Mouse (Mus musculus): ENCODE measurements around the gene Fbln1.

Gene Fbln1

DNA sequence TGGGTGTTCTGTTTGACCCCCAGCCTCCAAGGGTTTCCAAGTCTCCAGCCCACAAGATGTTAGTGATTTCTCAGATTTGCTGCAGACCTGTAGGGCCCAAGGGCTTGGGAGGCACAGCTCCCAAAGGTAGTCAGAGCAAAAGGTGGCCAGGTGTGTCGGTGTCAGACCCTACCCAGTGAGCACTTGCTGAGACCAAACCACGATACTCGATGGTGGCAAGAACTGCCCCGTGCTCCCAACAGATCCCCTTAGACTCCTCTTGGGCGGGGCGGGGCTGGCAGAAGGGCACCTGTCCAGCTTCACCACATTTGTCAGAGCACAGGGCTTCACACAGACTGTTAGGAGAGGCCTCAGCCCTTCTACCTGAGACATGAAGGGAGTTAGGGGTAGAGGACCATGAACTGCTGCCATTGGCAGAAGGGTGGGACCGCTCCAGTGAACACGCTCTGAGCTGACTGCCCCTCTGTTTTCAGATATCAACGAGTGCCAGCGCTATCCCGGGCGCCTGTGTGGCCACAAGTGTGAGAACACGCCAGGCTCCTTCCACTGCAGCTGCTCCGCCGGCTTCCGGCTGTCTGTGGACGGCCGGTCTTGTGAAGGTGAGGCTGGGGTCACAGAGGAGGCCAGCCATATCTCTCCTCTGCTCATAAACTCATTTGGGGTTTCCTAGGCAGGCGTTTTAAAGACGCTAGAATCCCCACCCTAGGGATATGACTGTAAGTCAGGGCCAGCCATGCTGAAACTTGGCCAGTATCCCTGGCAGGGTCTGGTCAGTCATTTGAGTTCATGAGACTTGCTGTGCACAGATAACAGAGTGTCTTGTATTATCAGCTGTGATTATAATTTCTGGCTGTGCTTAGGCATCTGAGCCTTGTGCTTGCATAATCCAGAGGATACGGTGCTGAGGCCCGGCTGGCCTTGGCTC lies 33.3 kb downstream of the Fbln1 start:
- no peak for DNase-seq (ENCODE audit: low read depth, low spot score)

DNA sequence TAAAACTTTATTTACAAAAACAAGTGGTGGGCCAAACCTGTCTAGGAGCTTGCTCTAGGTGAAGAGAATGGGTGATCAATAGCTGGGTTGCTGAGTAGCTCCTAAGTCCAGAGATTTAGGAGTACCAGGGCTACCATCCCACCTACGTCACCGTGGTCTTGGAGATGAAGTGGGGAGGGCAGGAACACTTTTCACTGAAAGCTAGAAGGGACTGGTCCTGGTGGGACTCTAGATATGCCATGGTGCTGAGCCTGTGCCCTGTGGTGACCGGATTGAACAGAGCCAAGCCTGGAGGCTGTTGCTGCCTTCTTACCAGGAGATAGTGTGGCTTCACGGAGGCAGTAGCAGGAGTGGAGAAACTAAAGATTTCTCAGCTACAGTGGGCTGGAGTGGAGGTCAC lies 34.3 kb downstream of the Fbln1 start:
- no peak for DNase-seq (ENCODE audit: low read depth, low spot score)

DNA sequence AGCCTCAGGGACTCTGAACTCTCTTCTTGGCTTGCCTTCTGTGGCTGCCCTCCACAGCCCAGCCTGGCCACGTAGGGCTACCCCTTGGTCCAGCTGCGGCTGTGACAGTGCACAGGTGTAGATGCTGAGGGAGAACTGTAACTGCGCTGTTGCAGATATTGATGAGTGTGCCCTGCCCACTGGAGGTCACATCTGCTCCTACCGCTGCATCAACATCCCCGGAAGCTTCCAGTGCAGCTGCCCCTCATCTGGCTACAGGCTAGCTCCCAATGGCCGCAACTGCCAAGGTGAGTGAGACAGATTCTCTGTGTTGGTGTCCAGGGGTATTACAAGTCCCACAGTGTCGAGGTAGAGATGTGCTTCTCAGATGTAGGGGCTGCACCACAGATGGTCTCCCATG lies 36.1 kb downstream of the Fbln1 start:
- DNase-seq (ENCODE audit: low read depth, low spot score) = no peak

DNA sequence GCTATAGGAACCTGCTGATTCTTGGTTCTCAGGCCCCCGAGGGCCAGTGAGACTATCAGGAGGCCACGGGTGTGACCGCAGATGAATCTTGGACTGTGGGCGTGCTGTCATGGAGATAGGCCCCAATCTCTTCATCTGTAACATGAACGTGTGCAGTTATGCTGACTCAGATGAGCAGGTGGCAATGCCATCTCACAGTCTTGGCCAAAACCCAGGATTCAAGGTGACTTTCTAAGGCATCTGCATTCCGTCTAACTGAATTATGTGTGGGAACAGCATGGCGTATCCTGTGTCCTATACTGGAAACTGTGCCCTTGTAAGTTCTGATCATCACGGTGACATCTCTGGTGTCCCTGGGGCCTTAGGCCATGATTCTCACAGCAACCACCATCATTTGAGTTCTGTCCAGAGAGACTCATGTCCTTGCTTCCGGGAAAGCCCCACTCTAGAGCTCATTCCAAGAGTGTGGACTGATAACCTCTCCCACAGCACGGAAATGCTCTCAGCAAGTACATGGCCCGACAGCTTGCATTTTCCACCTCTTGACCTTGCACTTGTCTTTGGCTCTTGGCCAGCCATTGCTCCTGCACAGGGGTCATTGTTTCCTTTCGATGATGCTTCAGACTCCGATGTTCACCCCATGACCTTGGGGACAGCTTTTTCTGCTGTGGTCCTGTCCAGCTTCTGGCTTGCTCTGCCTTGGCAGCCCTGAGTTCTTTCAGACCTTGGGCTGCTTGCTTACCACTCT lies 38.8 kb downstream of the Fbln1 start:
- DNase-seq (ENCODE audit: low read depth, low spot score) = no peak

DNA sequence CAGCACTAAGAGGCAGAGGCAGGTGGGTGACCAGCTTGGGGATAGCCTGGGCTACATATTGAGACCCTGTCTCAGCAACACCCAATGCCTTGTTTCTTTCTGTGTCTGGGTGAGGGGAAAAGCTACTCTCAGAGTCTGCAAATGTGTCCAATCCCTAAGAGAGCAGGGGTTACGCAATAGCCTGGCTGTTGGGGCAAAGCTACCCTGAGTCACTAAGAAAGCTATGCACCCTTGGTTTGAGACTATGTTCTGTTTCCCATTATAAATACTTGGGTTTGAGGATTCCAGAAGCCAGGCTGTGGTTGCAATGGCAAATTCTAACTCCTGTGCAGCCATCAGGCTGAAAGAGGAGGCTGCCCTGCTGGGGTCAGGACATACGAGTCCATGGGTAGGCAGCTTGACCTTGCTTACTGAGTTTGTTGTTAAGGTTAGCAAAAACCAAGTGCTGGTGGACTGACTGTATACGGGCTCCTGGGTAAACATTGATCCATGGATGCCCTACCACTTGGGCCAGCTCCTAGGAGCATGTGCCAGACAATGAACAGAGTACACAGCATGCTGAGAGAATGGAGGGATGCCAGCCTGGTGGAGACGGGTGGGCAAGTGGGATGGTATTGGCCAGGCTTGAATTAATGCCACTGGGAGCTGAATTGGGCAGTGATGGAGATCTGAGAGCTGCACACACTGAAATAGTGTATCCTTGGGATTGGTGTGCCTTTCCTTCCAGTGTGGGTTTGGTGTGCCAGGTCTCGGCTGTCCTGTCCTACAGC lies 39.7 kb downstream of the Fbln1 start:
- DNase-seq (ENCODE audit: low read depth, low spot score) = no peak

DNA sequence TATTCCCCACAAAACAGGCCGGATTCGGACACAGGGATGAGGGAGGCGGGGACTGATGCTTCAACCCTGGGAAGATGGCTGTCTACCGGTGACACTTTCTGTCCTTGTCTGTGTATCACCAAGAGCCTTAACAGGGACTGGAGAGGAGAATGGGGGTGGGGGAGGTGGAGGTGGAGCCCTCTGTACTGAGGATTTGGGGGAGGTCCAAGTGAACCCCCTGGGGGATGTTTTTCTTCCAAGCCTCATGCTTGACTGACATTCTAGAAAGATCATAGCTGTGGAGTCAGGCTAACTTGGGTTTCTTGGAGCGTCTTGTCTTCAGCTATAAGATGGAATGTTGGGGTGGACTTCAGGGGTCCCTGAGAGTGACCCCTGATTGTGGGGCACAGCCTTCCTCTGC lies 40.3 kb downstream of the Fbln1 start:
- no peak for DNase-seq (ENCODE audit: low read depth, low spot score)

DNA sequence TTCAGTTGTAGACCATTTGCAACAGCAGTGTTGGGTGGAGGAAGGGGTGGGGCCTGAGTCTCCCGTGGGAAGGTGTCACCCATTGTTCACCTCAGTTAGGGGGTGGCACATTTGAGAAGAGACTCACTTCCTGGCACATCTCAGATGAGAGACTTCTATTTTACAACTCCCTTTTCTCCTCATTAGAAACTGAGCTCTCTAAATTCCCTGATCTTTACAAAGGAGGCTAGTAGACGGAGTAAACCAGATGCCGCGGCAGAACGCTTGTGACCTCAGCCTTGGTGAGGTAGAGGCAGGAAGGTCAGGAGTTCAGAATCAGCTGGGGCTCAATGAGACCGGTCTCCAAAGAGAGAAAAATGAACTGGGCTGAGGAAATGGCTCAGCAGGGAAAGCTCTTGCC lies 41.2 kb downstream of the Fbln1 start:
- DNase-seq (ENCODE audit: low read depth, low spot score) = no peak

DNA sequence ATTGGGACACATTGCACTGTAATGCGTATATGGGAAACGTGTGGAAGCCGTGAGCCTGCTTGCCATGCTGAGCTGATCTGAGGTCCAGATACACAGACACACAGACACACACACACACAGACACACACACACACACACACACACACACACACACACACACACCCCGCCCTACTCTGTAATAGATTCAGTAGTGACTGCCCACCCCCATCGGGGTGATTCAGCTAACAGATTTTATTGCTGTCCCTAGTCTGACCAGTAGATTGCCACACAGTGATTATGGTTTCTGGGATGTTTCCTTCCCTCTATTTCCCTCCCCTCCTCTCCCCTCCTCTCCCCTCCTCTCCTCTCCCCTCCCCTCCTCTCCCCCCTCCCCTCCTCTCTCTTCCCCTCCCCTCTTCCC lies 42.6 kb downstream of the Fbln1 start:
- no peak for DNase-seq (ENCODE audit: low read depth, low spot score)

DNA sequence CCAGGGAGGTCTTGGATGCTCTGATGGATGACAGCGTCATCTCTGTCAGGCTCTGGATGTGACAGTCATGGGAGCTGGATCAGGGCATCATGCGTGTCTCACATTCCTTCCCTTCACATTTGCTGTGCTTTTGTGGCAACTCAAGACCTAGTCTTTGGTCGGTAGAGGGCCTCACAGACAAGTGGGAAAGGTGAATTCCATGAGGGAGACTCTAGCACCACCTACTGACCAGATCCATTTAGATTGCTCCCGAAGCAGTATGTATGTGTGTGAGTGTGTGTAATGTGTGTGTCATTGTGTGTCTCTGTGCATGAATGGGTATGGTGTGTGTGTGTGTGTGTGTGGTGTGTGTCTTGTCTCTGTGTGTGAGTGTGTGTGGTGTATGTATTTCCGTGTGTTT lies 43.5 kb downstream of the Fbln1 start:
- DNase-seq (ENCODE audit: low read depth, low spot score) = peak; percentile 64

DNA sequence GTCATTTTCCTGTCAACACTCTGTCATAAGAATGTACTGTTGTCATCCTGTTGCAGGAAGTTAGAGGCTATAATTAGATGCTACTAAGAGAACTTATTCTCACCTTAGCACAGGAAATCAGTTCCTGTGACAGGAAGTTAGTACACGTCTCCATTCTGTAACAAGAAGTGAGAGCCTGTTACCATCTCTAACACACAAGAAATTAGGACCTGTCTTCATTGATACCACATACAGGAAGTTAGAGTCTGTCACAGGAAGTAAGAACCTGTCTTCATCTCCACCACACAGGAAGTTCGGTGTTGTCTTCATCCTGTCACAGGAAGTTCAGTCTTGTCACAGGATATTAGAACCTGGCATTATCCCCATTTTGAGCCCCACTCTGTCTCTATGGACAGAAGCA lies 44.7 kb downstream of the Fbln1 start:
- no peak for DNase-seq (ENCODE audit: low read depth, low spot score)

DNA sequence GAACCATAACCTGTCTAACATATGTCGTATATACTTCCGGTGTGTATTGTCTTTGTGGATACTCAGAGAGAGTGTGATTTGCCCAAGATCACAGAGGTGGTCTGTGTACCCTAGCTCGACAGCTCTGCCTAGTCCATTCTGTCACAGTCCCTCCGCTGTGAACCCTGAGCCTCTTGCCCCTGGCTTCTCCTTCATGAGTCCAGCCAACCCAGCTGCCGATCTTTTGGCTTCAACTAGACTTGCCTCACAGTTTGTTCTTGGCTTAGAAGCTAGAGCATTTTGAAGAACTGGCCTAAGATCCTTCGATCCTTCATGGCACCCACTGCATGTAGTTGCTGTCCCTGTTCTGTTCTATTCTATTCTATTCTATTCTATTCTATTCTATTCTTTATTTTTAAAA lies 46.7 kb downstream of the Fbln1 start:
- no peak for DNase-seq (ENCODE audit: low read depth, low spot score)

DNA sequence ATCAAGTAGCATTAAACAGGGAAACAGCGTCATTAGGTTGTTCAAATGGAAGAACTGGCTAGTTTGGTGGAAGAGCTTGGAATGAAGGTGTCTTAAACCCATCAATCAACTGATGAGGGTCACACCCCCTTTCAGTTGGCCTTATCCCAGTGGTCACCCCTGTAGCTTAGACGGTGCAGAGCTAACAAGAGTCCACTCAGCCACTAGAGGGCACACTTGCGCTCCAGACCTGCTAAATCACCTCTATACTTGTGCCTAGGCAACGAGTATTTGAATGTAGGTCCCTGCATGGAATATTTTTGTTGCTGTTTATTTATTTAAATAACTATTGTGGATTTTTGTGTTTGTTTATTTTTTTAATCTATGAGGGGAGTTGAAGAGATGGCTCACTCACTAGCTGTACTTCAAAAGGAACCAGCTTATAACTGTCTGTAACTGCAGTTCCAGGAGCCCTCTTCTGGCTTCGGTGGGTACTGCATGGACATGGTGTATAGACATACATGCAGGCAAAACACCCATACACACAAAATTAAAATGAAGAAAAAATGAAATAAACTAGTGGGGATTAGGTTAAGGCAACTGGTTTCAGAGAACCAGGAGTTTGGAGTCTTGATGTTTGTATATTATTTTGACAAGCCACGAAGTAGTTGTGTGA lies 52.2 kb downstream of the Fbln1 start:
- peak; percentile 51 for DNase-seq (ENCODE audit: low read depth, low spot score)

DNA sequence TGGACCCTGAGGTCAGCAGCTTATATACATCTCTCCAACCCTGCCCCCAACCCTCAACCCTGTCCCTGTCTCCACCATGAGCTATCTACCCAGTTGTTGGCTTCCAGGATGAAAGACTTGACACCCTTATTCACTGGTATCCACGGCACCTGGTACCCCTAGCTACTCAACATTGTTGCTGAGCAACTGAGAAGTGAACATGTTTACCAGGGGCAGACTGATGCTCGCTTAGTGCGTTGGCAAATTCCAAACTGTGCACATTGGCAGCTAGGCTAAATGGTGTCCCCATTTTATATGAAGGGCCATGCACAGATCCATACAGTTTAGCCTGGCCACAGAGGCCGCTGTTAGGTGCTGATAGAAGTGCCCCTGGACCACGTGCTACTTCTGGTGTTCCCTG lies 57.1 kb downstream of the Fbln1 start:
- DNase-seq (ENCODE audit: low read depth, low spot score) = no peak

DNA sequence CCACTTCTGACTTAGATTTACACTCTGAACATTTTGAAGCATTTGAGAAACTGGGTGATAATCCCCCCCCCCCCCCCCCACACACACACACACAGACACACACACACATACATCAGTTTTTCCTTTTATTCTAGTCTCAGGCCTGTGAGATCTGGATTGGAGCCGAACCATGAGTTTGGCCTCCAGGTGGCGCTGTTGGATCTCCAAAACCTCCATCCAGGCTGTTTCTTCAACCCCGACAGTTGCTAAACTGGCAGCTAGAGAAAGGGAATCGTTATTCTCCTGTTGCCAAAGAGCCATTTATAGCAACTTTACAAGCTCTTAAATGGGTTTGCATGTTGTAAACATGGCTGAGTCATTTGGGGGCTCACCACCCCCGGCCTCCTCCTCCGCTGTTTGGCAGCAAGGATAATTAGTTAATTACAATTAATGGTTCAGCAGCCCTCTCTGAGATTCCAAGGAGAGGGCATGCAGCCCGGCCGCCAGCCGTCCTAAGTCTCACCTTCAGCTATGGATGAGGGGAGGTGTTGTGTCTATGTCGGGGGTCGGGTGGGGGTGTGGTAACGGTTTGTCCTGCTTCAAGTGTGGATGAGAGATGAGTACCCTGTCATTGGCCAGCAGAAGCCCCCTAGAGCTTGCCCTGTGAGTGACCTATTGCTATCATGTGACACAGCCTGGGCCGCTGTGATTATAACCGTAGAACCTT lies 61.1 kb downstream of the Fbln1 start:
- peak; percentile 88 for DNase-seq (ENCODE audit: low read depth, low spot score)

DNA sequence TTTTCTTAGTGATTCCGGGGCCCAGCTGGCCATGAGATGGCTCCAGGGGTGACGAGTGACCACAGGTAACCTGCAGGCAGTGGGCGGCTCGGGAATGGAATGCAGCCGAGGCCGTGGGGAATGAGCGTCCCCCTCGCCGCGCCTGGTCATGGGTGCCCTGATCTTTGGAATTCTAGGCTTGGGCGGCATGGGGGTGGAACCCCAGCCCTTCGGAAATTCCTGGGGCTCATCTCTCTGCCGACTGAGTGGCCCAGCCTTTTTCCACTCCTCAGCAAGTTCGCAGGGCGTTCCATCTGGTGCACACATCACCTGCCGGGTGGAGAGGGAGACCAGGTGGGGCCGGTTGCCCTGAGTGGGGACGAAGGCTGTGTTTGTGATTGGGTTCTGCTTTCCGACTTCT lies 62.1 kb downstream of the Fbln1 start:
- no peak for DNase-seq (ENCODE audit: low read depth, low spot score)

DNA sequence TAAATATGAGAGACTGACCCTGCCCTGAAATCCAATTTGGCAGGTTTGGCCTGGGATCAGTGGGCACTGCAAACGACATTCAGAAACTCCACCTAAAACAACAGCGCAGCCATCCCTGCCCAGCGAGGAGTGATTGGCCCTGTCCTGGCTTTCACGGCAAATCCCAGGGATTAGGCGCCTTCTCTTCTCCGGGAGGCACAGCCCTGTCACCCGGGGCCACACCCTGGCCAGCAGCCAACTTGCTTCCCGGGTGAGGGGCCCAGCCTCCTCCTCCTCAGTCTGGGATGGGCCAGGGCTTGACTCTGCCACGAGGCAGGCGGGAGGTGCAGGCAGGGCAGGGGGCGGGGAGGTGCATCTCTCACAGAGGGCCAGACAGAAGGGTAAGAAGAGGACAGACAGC lies 67.2 kb downstream of the Fbln1 start:
- no peak for DNase-seq (ENCODE audit: low read depth, low spot score)

DNA sequence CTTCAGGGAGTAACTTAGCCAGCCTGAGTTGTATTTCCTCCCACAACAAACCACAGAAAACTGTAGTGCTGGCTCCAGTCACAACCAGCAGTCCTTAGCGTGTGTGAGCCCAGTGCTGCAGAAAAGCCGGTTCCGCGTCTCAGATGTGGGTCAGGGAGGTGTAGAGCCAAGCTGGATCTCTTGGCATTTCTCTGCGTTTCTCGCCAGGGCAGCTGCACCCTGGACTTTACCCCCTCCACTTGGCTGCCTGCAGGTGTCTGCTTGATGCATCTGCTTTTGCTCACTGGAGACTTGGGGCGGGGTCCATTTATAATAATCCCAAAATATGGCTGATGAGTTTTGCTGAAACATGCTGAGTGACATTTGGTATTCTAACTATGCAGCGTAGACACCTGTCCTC lies 71.5 kb downstream of the Fbln1 start:
- DNase-seq (ENCODE audit: low read depth, low spot score) = no peak

DNA sequence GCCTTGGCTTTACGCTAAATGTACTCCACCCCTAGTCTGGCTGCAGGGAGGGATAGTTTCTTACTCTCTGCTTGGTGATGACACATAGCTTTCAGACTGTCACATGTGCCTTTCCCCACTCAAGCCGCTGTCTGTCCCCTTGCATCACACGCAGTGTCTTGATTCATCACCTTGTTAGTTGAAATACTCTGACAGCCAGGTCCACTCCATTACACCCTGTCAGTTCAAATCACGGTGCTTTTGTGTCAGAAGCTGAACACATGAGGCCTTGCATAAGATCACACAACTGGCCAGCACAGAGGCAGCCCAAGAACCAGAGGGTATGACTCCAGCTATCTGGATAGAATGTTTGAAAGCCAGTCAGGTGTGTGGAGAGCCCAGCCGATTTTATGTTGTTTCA lies 73.2 kb downstream of the Fbln1 start:
- DNase-seq (ENCODE audit: low read depth, low spot score) = no peak

DNA sequence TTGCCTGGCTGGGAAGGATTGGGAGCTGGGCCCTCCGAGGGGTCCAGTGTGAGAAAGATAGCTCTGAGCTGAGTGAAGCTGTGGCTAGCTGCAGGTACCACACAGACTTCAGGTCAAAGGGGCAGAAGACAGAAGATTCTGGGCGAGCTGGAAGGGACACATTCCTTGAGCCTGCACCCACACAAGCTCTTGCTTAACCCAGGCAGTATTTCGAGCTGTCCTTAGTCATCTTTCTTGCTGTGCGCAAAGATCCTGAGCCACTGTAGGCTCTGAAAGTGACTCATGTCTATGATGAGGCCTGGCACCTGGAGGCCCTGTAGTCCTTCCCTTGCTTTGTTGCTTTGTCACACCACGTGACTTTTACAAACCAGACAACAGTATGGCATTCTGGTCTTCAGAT lies 76.3 kb downstream of the Fbln1 start:
- no peak for DNase-seq (ENCODE audit: low read depth, low spot score)

DNA sequence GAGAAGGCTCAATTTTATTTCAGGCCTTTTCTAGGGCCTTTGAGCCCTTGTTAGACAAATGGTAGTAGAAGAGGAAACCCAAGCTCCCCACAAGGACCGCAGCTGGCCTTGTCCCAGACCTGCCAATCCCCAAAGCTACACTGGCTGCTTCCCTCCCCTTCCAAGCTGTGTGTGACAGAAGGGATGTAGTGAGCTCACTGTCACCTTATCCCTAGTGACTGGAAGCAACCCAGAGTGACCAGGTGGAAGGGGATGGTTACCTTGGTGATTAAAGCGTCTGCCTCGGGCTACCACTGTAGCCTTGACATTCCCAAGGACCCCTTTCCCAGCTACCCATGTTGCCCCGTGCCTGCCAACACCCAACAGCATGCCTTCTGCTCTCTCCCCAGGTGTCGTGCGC lies 78.9 kb downstream of the Fbln1 start:
- no peak for DNase-seq (ENCODE audit: low read depth, low spot score)

DNA sequence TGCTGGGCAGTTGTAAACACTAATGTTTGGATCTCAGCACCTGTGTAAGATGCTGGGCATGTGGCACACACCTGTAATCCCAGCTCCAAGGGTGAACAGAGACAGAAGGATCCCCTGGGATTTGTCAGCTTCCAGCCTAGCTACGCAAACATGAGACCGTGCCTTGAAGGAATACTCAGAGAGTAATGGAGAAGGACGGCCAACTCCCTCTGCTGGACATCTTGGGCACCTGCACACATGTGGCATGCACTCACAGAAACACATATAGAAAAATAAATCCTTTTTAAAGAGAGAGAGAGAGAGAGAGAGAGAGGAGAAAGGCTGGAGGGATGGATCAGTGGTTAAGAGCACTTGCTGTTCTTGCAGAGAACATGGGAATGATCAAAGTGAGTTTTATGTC lies 88.9 kb downstream of the Fbln1 start:
- DNase-seq (ENCODE audit: low read depth, low spot score) = no peak
